Mouse (Mus musculus) cerebellum, adult 2 months (tissue): Measurements from ENCODE around the gene Slc16a8.

Experiments
- CTCF ChIP-seq: fragments of 200-500 bp; IDR thresholded peaks from 2 replicates; pipeline ENCODE4 v1.5.1; 2011; ENCODE audit warnings: low read depth, mild to moderate bottlenecking, control low read depth, low read length, moderate library complexity, borderline replicate concordance; ENCODE audit not compliant: insufficient read depth
- POLR2A ChIP-seq: fragments of 200-500 bp; IDR thresholded peaks from 2 replicates; pipeline ENCODE4 v1.6.1; 2011; ENCODE audit warnings: low read length, control low read depth, borderline replicate concordance; ENCODE audit not compliant: insufficient read depth

GRCm38 (mm10) chr15:79290340-79290739 is 35.8 kb upstream of the Slc16a8 start:
- TF ChIP-seq CTCF (no peak), POLR2A (no peak)
